Mouse (Mus musculus) spleen, embryonic (tissue): Measurements from ENCODE around the gene Gm45837.

ENCODE experiments used
- CTCF ChIA-PET: fragments of 350-600 bp; sonication (Branson Sonifier 250); formaldehyde crosslinking; loops from one replicate; lab custom pipeline; 2022; lab: Charles Lee

Gm45837 gene

GRCm38 (mm10) chr7:101410267-101410936 is at the start of gene Gm45837:
Gm45837 (plus strand) TSS chr7:101410886.
- CTCF ChIA-PET: no interaction called here

- CTCF ChIA-PET: interaction anchor here (0.6 kb wide), 2 partner anchors 66 to 227 kb away, joined by 4 to 6 read pairs; no protein-coding TSS in a partner anchor
Observed at GRCm38 (mm10) chr7:101361021-101361420, 49.7 kb upstream of the Gm45837 start.

DNA sequence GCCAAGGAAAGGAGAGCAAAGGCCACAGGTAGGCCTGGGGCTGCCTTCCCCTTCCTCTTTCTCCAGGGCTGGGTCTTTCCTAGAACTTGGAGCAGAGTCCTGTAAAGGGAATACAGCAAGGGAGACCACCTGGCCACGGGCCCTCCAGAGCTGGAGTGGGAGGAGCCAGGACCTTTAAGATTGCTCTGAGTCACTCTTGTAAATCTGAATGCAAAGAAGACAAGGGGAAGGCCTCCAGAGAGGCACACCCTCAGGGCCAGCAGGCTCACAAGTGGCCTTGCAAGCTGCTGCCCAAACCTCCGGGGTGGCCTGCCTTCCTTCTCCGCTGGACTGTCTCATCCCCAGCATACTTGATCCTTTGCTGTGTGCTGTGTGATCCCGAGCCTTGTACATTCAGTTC is 48.9 kb upstream of the Gm45837 start:
- CTCF ChIA-PET: interaction anchor here (0.6 to 1.8 kb wide), 3 partner anchors 51 to 227 kb away, joined by 4 to 12 read pairs (median 6); no protein-coding TSS in a partner anchor

- CTCF ChIA-PET: interaction anchor here (0.6 to 1.8 kb wide), 3 partner anchors 15 to 52 kb away, joined by 3 to 12 read pairs (median 5); no protein-coding TSS in a partner anchor
Observed at GRCm38 (mm10) chr7:101362791-101363191, 47.9 kb upstream of the Gm45837 start.

- CTCF ChIA-PET: no interaction called here
Observed at GRCm38 (mm10) chr7:101363914-101364313, 46.8 kb upstream of the Gm45837 start.

DNA sequence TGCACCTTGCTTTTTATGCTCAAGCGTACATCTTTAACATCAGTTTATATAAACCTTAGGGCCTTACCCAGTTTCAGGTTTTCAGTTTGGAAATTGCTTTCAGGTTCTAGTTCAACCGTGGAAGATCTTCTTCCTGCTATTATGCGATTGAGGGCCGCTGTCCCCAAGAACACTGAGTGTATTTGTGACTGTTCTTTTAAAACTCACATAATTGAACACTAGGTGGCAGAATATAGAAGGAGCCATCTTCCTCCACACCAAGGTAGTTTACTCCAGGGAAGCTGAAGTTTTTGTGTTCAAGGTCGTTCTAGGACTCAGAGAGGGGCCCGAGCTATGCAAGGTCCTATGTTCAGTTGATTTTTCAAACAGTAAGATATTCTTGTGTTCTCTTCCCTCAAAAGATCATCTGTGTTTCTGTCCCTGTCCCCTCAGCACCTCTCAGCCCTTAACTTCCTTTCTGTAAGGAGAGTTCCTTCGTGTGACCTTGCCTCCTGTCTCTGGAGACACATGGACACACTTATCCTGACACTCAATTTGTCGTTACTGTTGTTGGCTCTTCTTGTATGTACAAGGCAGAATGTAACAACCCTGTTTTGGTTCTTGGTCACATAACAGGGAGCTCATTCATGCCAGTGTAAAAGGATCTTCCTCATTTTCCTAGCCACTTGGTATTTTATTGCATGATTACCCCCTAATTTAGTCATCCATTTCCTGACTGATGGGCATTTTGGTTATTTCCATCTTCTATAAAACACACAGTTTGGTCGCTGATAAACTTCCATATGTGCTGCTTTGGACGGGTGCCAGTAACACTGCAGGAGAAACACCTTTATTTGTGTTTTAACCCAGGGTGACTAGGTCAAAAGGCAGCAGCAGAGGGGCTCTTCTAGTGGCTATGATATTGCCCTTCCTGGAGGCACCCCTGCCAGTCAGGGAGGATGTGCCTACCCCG is 42.5 kb upstream of the Gm45837 start:
- CTCF ChIA-PET: interaction anchor here (1.0 to 1.3 kb wide), 2 partner anchors 12 to 16 kb away, joined by 6 to 19 read pairs; no protein-coding TSS in a partner anchor

- CTCF ChIA-PET: interaction anchor here (0.5 to 0.6 kb wide), 2 partner anchors 14 to 62 kb away, joined by 3 to 8 read pairs; no protein-coding TSS in a partner anchor
Observed at GRCm38 (mm10) chr7:101369666-101370065, 41.0 kb upstream of the Gm45837 start.

DNA sequence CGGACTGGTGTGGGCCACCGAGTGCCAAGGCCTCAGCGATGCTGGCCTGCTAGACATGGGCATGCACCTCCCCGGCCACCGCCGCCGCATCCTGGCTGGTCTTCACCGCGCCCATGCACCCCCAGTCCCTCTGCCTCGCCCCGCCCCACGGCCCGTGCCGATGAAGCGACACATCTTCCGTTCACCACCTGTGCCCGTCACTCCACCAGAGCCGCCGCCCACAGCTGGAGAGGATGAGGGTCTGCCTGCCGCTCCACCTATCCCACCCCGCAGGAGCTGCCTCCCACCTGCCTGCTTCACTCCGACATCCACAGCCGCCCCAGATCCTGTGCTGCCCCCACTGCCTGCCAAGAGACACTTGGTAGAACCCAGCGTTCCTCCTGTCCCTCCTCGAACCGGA is 37.6 kb upstream of the Gm45837 start:
- CTCF ChIA-PET: interaction anchor here (0.6 kb wide), 1 partner anchor 17 kb away, joined by 8 read pairs; no protein-coding TSS in a partner anchor

DNA sequence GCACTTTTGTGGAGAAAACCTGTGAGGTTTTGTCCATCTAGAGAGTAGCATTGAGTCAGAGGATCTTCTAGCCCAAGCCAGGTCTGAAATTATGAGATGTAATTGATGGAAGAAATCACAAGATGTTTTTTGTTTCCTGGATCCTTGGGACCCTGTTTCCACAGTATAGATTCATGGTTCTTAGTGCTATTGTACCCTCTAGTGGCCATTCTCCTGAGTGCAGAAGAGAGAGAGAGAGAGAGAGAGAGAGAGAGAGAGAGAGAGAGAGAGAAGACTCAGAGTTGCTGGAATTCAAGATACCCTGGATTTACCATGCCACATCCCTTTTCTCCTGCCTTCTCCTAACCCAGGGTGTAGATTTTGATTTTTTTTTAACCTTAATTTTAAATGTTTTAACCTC is 36.5 kb upstream of the Gm45837 start:
- CTCF ChIA-PET: no interaction called here

DNA sequence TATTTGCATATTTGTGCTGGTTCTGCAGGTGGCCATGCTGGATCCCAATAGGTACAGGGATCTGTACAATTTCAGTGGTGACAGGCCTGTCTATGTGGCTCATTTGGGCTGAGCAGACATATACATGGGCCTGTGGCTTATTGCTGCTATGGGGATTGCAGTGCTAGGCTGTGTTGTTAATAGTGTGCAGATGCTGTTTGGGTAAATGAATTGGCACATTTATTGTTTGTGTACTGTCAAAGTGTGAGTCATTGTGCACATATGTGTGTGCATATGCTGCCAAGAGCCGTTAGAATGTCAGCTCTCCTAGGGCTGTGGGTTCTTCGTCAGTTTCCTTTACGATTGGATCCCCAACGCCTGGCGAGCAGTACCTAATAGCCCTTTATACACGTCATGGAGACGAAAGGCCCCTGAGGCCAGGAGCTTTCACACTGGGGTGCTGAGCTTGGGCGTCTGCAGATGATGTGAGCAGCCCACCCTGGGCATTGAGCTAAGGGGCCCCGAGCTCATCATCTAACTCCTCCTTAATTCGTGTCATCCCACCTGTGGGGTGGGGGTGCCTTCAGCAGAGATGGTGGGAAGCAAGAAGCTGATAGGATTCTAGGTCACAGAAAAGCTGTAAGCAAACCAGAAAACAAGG is 33.9 kb upstream of the Gm45837 start:
- CTCF ChIA-PET: interaction anchor here (0.9 to 1.2 kb wide), 2 partner anchors 13 to 36 kb away, joined by 3 read pairs; no protein-coding TSS in a partner anchor

DNA sequence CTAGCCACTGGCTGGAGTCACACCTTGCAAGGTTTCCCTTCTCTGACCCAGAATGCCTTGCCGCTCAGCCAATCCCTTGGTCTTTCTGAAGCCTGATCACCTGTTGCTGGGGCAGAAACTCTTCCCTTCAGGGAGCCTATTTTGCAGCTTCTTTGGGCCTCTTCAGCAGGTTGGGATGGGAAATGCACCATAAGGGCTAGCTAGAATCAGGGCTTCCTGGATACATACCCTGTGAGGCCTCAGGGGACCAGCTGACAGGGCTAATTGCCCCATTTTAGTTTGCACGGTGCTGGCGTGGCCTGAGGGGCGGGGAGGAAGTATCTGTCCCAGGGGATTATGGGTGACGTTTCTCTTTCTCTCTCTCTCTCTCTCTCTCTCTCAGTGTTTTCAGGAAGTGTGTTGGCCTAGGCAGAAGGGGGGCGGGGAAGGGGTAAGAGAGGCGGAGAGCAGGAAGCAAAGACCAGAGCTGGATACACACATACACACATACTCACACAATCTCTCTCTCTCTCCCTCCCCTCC is 32.9 kb upstream of the Gm45837 start:
- CTCF ChIA-PET: interaction anchor here (0.6 to 0.9 kb wide), 7 partner anchors 12 to 246 kb away, joined by 3 to 6 read pairs (median 3); no protein-coding TSS in a partner anchor

- CTCF ChIA-PET: interaction anchor here (0.6 to 0.7 kb wide), 5 partner anchors 12 to 246 kb away, joined by 3 to 6 read pairs (median 3); no protein-coding TSS in a partner anchor
Observed at GRCm38 (mm10) chr7:101378285-101378684, 32.4 kb upstream of the Gm45837 start.

GRCm38 (mm10) chr7:101378796-101379465 is 31.8 kb upstream of the Gm45837 start:
- CTCF ChIA-PET: interaction anchor here (0.7 kb wide), 3 partner anchors 13 to 247 kb away, joined by 3 to 6 read pairs (median 3); no protein-coding TSS in a partner anchor

DNA sequence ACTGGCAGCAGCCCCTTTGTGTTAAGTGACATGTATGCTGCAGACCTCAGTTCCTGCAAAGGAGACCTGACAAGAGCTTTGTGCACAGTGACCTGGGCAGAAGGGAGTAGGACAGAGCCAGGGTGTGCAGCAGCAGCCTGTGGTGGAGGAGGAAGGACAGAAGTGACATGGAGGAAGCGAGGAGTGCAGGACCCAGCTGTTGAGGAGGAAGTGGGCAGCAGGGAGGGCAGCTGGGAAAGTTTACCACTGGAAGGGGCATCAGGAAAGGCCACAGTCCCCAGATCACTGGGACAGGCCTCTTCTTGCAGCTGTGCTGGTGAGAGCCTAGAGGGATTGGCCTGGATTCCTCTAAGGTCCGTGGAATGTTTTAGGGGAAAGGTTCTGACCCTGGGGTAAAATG is 31.0 kb upstream of the Gm45837 start:
- CTCF ChIA-PET: interaction anchor here (1.6 kb wide), 1 partner anchor 78 kb away, joined by 3 read pairs; no protein-coding TSS in a partner anchor

DNA sequence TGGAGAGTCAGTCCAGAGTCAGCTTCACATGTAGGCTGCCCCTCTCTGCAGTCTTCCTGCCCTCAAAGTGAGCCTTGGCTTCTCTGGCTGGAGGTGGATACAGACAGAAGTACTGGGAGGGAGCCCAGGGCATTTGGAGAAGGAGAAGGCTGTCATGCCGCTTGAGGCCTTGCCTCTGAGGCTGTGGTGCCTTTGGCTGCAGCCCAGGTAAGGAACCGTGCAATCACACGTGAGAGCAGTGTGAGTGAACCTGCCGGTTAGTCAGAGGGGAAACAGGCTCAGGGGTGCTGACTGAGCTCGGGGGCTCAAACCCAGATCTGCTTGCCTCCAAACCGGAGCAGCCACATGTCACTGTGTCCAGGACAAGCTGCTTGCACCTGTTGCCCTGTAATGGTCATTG is 29.2 kb upstream of the Gm45837 start:
- CTCF ChIA-PET: interaction anchor here (0.7 kb wide), 1 partner anchor 122 kb away, joined by 3 read pairs; no protein-coding TSS in a partner anchor

DNA sequence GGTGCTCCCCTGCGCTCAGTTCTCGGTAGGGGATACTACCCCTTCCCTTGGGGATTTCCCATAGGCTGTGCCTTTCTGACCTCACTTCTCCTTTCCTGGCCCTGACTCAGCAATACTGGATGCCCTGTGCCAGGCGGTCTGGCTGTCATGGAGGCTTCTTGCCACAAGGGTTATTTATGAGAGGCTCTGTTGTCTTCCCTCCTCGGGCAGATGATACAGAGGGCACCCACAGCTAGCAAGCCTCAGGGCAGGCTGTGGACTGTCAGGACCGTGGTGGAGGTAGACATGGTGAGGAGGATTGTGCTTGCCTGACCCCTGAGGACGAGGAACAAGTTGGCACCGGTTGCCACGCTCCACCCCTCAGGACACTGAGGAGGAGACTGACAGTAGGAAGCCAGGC is 28.3 kb upstream of the Gm45837 start:
- CTCF ChIA-PET: interaction anchor here (1.0 kb wide), 1 partner anchor 32 kb away, joined by 3 read pairs; no protein-coding TSS in a partner anchor

- CTCF ChIA-PET: no interaction called here
Observed at GRCm38 (mm10) chr7:101383756-101384155, 26.9 kb upstream of the Gm45837 start.

DNA sequence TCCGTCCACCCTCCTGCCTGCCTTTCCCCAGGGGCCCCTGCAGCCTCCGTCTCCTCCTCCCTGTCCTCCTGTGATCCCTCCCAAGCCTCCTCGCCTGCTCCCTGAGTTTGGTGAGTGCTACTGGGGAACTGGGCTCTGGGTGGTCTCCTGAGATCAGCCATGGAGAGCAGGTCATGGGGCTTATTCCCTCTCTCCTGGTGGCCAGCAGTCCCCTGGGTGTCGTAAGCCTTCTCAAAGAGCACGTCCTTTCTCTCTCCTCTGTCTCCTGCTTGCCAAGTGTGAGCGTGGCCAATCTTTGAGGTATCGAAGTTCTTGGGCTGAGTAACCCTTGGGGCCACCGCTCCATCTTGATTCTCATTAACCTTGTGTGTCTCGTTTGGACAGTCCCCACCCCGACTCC is 25.8 kb upstream of the Gm45837 start:
- CTCF ChIA-PET: no interaction called here

- CTCF ChIA-PET: interaction anchor here (0.5 kb wide), 1 partner anchor 315 kb away, joined by 3 read pairs; no protein-coding TSS in a partner anchor
Observed at GRCm38 (mm10) chr7:101385331-101385733, 25.4 kb upstream of the Gm45837 start.
